8 mouse cellular contexts compared by ENCODE assay signal in genomic region chr13:55487578-55488498, GRCm38 (mm10). TPM values are rescaled to one million over a fixed set of nuclear protein-coding genes. Genes with fewer than 3 reads are reported as not detected.
DNase-seq lines count a peak whose midpoint lies in the region; ATAC-seq and TF ChIP-seq lines count a peak whose summit lies in the region.

Gene Dbn1, minus strand, starts transcription at chr13:55488111.

- H3K4me3 ChIP-seq in kidney, embryonic 14.5 days (ENCODE audit: low read length): peak within 1 kb of the TSS; percentile 86
- H3K4me3 ChIP-seq in forebrain, embryonic 11.5 days (ENCODE audit: low read depth, low read length): peak within 1 kb of the TSS; percentile 95
- H3K4me3 ChIP-seq in hindbrain, embryonic 16.5 days (ENCODE audit: low read length): peak within 1 kb of the TSS; percentile 99
- H3K4me3 ChIP-seq in limb, embryonic 14.5 days (replicated peaks; ENCODE audit: low read length): peak within 1 kb of the TSS; percentile 88
- H3K4me3 ChIP-seq in myocyte: peak within 1 kb of the TSS; percentile 67

- peaks cover 30% of the 10 kb centered on the region for H3K79me2 ChIP-seq in myocyte (ENCODE audit: control insufficient read depth, insufficient read depth)

- TF ChIP-seq POLR2A in limb, embryonic 14.5 days (IDR thresholded peaks at IDR 0.05; ENCODE audit: borderline replicate concordance, extremely low read depth, insufficient read depth, insufficient read length): 0 out of 2 replicates have a peak, but pooled peaks have one; percentile 60
- TF ChIP-seq POLR2A in myocyte (IDR thresholded peaks at IDR 0.05; ENCODE audit: insufficient read length, low read depth): peak; percentile 88

- peak; percentile 85 for ATAC-seq in kidney, embryonic 14.5 days (ENCODE audit: low FRiP score, low TSS enrichment)
- ATAC-seq in forebrain, embryonic 11.5 days (replicated peaks; ENCODE audit: low FRiP score): peak; percentile 76
- peak; percentile 77 for ATAC-seq in hindbrain, embryonic 16.5 days
- ATAC-seq in limb, embryonic 14.5 days (ENCODE audit: low FRiP score, low read depth): peak; percentile 86

- H3K9me3 ChIP-seq in kidney, embryonic 14.5 days (ENCODE audit: control insufficient read depth, low read length): no peaks in the 10 kb centered on the region
- no peaks in the 10 kb centered on the region for H3K9me3 ChIP-seq in forebrain, embryonic 11.5 days (ENCODE audit: control insufficient read depth, low read length)
- no peaks in the 10 kb centered on the region for H3K9me3 ChIP-seq in hindbrain, embryonic 16.5 days (ENCODE audit: control insufficient read depth, low read length)
- H3K9me3 ChIP-seq in limb, embryonic 14.5 days (ENCODE audit: control insufficient read depth, low read length): no peaks in the 10 kb centered on the region

- H3K27ac ChIP-seq in kidney, embryonic 14.5 days (ENCODE audit: low read depth, low read length): peak within 1 kb of the TSS; percentile 95
- peak within 1 kb of the TSS; percentile 98 for H3K27ac ChIP-seq in forebrain, embryonic 11.5 days (ENCODE audit: low read depth, low read length)
- peak within 1 kb of the TSS; percentile 99 for H3K27ac ChIP-seq in hindbrain, embryonic 16.5 days (ENCODE audit: low read depth, low read length)
- peak within 1 kb of the TSS; percentile 90 for H3K27ac ChIP-seq in limb, embryonic 14.5 days (replicated peaks; ENCODE audit: low read depth, low read length)

- WGBS in kidney, embryonic 14.5 days: 1% methylated on average over 41 of the region's 83 CpGs
- WGBS in forebrain, embryonic 11.5 days: under 1% methylated on average over 53 of the region's 83 CpGs
- under 1% methylated on average over 32 of the region's 83 CpGs for WGBS in hindbrain, embryonic 16.5 days
- under 1% methylated on average over 37 of the region's 83 CpGs for WGBS in limb, embryonic 14.5 days

- no peak for DNase-seq in kidney, adult 9 months
- DNase-seq in adrenal gland, adult (ENCODE audit: inconsistent age in 2 of 2, low spot score in 1 of 2): peak; percentile 51 to 73
- DNase-seq in forebrain, embryonic 11.5 days (ENCODE audit: low spot score): peak; percentile 90
- peak; percentile 74 for DNase-seq in limb, embryonic 14.5 days (ENCODE audit: low spot score)
- no peak for DNase-seq in ovary, postnatal 10 days (ENCODE audit: low spot score)

- no peaks in the 10 kb centered on the region; the same call in 1 of the 2 replicates for H3K36me3 ChIP-seq in kidney, embryonic 14.5 days (ENCODE audit: control insufficient read depth, insufficient read depth, low read length)
- H3K36me3 ChIP-seq in forebrain, embryonic 11.5 days (ENCODE audit: control insufficient read depth, insufficient read depth, low read length): no peaks in the 10 kb centered on the region
- no peaks in the 10 kb centered on the region for H3K36me3 ChIP-seq in hindbrain, embryonic 16.5 days (ENCODE audit: control insufficient read depth, insufficient read depth, low read length)
- peaks cover 12% of the 10 kb centered on the region; the same call in 1 of the 2 replicates for H3K36me3 ChIP-seq in limb, embryonic 14.5 days (ENCODE audit: control insufficient read depth, insufficient read depth, low read length)
- H3K36me3 ChIP-seq in myocyte (ENCODE audit: control insufficient read depth, insufficient read depth): no peaks in the 10 kb centered on the region

- peak within 1 kb of the TSS; percentile 84 for H3ac ChIP-seq in myocyte (ENCODE audit: control insufficient read depth, insufficient read length)

- no peaks in the 10 kb centered on the region for H3K27me3 ChIP-seq in kidney, embryonic 14.5 days (ENCODE audit: control insufficient read depth, insufficient read depth, low read length)
- no peaks in the 10 kb centered on the region for H3K27me3 ChIP-seq in forebrain, embryonic 11.5 days (ENCODE audit: control insufficient read depth, insufficient read depth, low read length)
- no peaks in the 10 kb centered on the region for H3K27me3 ChIP-seq in hindbrain, embryonic 16.5 days (replicated peaks; ENCODE audit: control insufficient read depth, insufficient read depth, low read length)
- no peaks in the 10 kb centered on the region for H3K27me3 ChIP-seq in limb, embryonic 14.5 days (ENCODE audit: control insufficient read depth, insufficient read depth, low read length)
- H3K27me3 ChIP-seq in myocyte (ENCODE audit: control insufficient read depth, insufficient read depth, insufficient read length): no peaks in the 10 kb centered on the region

- peak within 1 kb of the TSS; percentile 90 for H3K9ac ChIP-seq in kidney, embryonic 14.5 days (ENCODE audit: low read depth, low read length)
- H3K9ac ChIP-seq in forebrain, embryonic 11.5 days (ENCODE audit: low read length): peak within 1 kb of the TSS; percentile 100
- peak within 1 kb of the TSS; percentile 100 for H3K9ac ChIP-seq in hindbrain, embryonic 16.5 days (ENCODE audit: low read depth, low read length)
- peak within 1 kb of the TSS; percentile 100 for H3K9ac ChIP-seq in limb, embryonic 14.5 days (ENCODE audit: low read depth, low read length, severe bottlenecking)

- H3K4me1 ChIP-seq in kidney, embryonic 14.5 days (ENCODE audit: control insufficient read depth, insufficient read depth, low read length): peaks cover 39% of the 10 kb centered on the region
- H3K4me1 ChIP-seq in forebrain, embryonic 11.5 days (replicated peaks; ENCODE audit: control insufficient read depth, insufficient read depth, low read length): peaks cover 26% of the 10 kb centered on the region
- H3K4me1 ChIP-seq in hindbrain, embryonic 16.5 days (ENCODE audit: control insufficient read depth, insufficient read depth, low read depth, low read length): peaks cover 39% of the 10 kb centered on the region
- H3K4me1 ChIP-seq in limb, embryonic 14.5 days (ENCODE audit: control insufficient read depth, insufficient read depth, low read length): peaks cover 32% of the 10 kb centered on the region

- peak within 1 kb of the TSS; percentile 93 for H3K4me2 ChIP-seq in kidney, embryonic 14.5 days (replicated peaks; ENCODE audit: low read depth, low read length)
- peak within 1 kb of the TSS; percentile 95 for H3K4me2 ChIP-seq in forebrain, embryonic 11.5 days (ENCODE audit: low read depth, low read length, severe bottlenecking)
- peak within 1 kb of the TSS; percentile 99 for H3K4me2 ChIP-seq in hindbrain, embryonic 16.5 days (ENCODE audit: low read length)
- H3K4me2 ChIP-seq in limb, embryonic 14.5 days (replicated peaks; ENCODE audit: low read depth, low read length, severe bottlenecking): peak within 1 kb of the TSS; percentile 79
- peak within 1 kb of the TSS; percentile 86 for H3K4me2 ChIP-seq in myocyte (ENCODE audit: low read depth)

TF ChIP-seq in myocyte, 11 proteins besides CTCF, POLR2A, EP300 and RAD21:
- TF ChIP-seq MYOD1 (IDR thresholded peaks at IDR 0.05; ENCODE audit: control insufficient read depth in 1 of 3, insufficient read length in 2 of 3, low read depth in 2 of 3): peak in 2 of 3 experiments; percentile 51 to 56
- peak; percentile 71 for TF ChIP-seq POLR2AphosphoS2 (IDR thresholded peaks at IDR 0.05; ENCODE audit: insufficient read length, low read depth)
- TF ChIP-seq SRF (IDR thresholded peaks at IDR 0.05; ENCODE audit: control insufficient read depth, insufficient read length, low read depth): no peak

RNA-seq across cellular contexts. Expression of gene Dbn1, which starts in this region (rescaled TPM):
- 118 and 164 TPM in 2 replicates for polyA plus RNA-seq in kidney, embryonic 14.5 days (2014; fragmentation: Nextera tagmentation; extraction: Ambion mirVana)
- polyA plus RNA-seq in forebrain, embryonic 11.5 days (2014; fragmentation: Nextera tagmentation; extraction: Ambion mirVana): 411 and 418 TPM in 2 replicates
- polyA plus RNA-seq in hindbrain, embryonic 16.5 days (2015; fragmentation: Nextera tagmentation; extraction: Ambion mirVana): 482 and 556 TPM in 2 replicates
- 266 and 303 TPM in 2 replicates for polyA plus RNA-seq in limb, embryonic 14.5 days (2012; rRNA removed)
- polyA plus RNA-seq in limb, embryonic 14.5 days (2014; fragmentation: Nextera tagmentation; extraction: Ambion mirVana): 153 and 178 TPM in 2 replicates
- polyA plus RNA-seq in myocyte (2012; fragmentation: generic; extraction: Trizol): 165 TPM

Comparison
In these comparisons a context has a peak if more than half of its experiments do, and no peak if none do; other contexts are left out.
1. DNase-seq: peak in adrenal gland, adult (2 of 2), forebrain, embryonic 11.5 days (single experiment) and limb, embryonic 14.5 days (single experiment); none in kidney, adult 9 months (single experiment) and ovary, postnatal 10 days (single experiment).
2. Peak in every context shown above with its lines, with median percentiles within 50 percentile points of each other: ATAC-seq, H3K27ac ChIP-seq, H3K4me2 ChIP-seq, H3K4me3 ChIP-seq and H3K9ac ChIP-seq.